Mouse (Mus musculus): Measurements from ENCODE around the gene Cnnm4. TPM values are rescaled to one million over a fixed set of nuclear protein-coding genes. Genes with fewer than 3 reads are reported as not detected.

Gene Cnnm4
- polyA plus RNA-seq, 1 experiment from 2014 or later = 9.5 TPM

DNA sequence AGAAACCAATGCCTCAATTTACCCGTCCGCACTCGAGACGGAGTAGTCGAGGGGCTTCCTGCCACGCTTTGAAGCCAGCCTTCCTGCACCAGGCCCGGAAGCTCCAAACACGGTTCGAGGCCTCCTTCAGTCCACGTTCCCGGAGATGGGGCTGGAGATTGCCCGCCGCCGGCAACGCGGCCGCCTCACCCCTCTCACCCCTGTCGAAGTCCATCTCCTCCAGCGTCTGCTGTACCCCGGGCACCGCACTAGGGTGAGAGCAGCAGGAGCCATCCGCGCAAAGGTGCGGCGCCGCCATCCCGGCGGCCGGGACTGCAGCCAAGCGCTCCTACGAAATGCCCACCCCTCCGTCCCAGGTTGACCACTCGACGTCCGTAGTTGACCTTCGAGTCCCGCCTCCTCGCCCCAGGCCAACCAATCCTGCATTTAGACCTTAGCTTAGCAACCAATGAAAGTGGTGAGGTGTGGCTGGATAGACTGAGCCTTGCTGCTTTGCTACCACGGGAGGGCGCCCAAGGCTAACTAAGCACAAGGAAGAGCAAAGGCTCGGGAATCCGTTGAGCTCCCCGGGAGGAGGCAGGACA lies 75.6 kb downstream of the Cnnm4 start, which contains the start of gene Ankrd39:
Ankrd39 (minus strand) TSS at position 558 of the 584 bp plus-strand sequence.
- under 1% methylated on average over 43 of the region's 43 CpGs for WGBS
- peak within 1 kb of the TSS; percentile 77 for H3K9ac ChIP-seq (replicated peaks; ENCODE audit: low read length)
- peak; percentile 98 for DNase-seq
- peak within 1 kb of the TSS; percentile 57 for H3K4me3 ChIP-seq (replicated peaks; ENCODE audit: low read depth, low read length)
- peaks cover 40% of the 10 kb centered on the region for H3K36me3 ChIP-seq (ENCODE audit: control insufficient read depth, insufficient read depth, low read length)
- H3K27me3 ChIP-seq (ENCODE audit: control insufficient read depth, insufficient read depth, low read length) = no peaks in the 10 kb centered on the region
- peak; percentile 95 for ATAC-seq (ENCODE audit: low FRiP score, low TSS enrichment)
- peak within 1 kb of the TSS; percentile 85 for H3K27ac ChIP-seq (replicated peaks; ENCODE audit: low read depth, low read length)
- peaks cover 17% of the 10 kb centered on the region for H3K4me1 ChIP-seq (ENCODE audit: control insufficient read depth, insufficient read depth, low read length)
- H3K4me2 ChIP-seq (ENCODE audit: low read length) = peak within 1 kb of the TSS; percentile 72
- no peaks in the 10 kb centered on the region for H3K9me3 ChIP-seq (ENCODE audit: control insufficient read depth, low read length)

DNA sequence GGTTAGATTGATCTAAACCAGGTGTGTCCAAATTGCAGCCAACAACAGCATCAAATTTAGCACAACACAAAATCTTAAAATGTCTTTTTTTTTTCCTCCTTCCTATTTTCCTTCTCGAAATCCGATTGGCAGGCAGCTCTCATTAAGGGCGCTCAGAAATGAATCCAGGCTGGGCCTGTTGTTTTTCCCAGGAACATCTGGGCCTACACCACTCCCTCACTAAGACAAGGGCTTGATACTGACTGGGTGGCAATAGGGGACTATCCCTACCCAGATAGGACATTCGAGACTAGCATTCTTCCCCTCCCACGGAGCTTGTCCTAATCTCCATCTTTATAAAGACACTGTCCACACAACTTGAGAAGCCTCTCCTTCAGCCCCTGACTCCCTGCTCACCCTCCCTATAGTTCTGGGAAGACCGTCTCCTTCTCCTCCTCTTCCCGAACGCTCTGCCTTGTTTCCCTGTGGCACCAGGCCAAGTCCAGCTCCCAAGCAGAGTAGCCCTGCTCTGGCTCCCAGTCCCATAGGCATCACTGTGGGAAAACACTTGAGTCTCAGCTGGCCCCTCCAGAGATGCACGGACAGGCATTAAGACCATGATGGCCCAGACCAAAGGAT lies 76.7 kb downstream of the Cnnm4 start:
- H3K4me1 ChIP-seq (ENCODE audit: control insufficient read depth, insufficient read depth, low read length) = peaks cover 17% of the 10 kb centered on the region
- H3K27ac ChIP-seq (replicated peaks; ENCODE audit: low read depth, low read length) = peak overlapping the region; percentile 85
- H3K36me3 ChIP-seq (ENCODE audit: control insufficient read depth, insufficient read depth, low read length) = peaks cover 49% of the 10 kb centered on the region
- DNase-seq = peak; percentile 43
- 0 out of 2 replicates have a peak overlapping the region, but pooled peaks have one; percentile 23 for H3K9ac ChIP-seq (replicated peaks; ENCODE audit: low read length)
- WGBS = 37% methylated on average over 9 of the region's 9 CpGs
- no peaks in the 10 kb centered on the region for H3K27me3 ChIP-seq (ENCODE audit: control insufficient read depth, insufficient read depth, low read length)
- ATAC-seq (ENCODE audit: low FRiP score, low TSS enrichment) = no peak
- H3K4me2 ChIP-seq (ENCODE audit: low read length) = peak overlapping the region; percentile 72
- H3K9me3 ChIP-seq (ENCODE audit: control insufficient read depth, low read length) = no peaks in the 10 kb centered on the region
- H3K4me3 ChIP-seq (replicated peaks; ENCODE audit: low read depth, low read length) = no peak overlapping the region

DNA sequence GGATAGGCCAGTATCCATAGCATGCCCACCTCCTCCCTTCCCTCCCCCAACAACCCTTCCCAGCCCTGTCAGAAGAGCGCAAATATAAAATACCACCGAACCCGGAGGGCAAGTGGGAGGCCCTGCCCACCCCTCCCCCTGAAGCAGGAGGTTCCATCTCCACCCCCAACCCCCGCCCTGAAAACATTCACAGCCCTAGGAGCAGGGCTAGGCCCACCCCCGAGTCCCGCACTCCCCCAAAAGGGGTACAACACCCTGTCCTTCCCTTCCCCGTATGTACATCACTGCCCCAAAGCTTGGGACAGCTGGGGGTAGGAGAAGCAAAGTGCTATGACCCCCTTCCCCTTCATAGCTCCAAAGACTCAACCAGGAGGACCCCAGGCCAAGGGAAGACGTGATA lies 77.4 kb downstream of the Cnnm4 start:
- Histone ChIP-seq H3K27ac (replicated peaks; ENCODE audit: low read depth, low read length) (no peak overlapping the region), H3K9me3 (ENCODE audit: control insufficient read depth, low read length) (no peaks in the 10 kb centered on the region), H3K4me2 (ENCODE audit: low read length) (no peak overlapping the region), H3K4me3 (replicated peaks; ENCODE audit: low read depth, low read length) (no peak overlapping the region), H3K36me3 (ENCODE audit: control insufficient read depth, insufficient read depth, low read length) (peaks cover 56% of the 10 kb centered on the region), H3K27me3 (ENCODE audit: control insufficient read depth, insufficient read depth, low read length) (no peaks in the 10 kb centered on the region), H3K9ac (replicated peaks; ENCODE audit: low read length) (no peak overlapping the region; the same call in 1 of the 2 replicates), H3K4me1 (ENCODE audit: control insufficient read depth, insufficient read depth, low read length) (peaks cover 17% of the 10 kb centered on the region)
- WGBS = 69% methylated on average over 8 of the region's 8 CpGs
- no peak for DNase-seq
- no peak for ATAC-seq (ENCODE audit: low FRiP score, low TSS enrichment)

DNA sequence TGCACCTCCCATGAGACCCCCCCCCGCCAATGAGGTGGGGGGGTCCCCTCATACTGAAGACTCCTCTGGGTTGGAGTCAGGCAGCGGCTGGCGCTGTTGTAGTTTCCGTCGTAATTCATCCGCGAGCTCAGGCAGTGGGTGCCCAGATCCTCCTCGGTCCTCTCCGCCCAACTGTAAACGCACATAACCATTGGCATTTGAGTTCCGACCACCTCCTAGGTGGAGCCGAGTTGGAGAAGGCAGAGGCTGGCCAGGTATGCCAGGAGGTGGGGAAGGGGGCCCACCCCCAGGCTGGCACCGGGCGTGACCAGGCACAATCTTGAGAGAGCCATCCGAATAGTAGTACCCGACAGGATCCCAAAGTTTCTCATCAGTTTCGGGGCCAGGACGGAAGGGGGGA lies 78.1 kb downstream of the Cnnm4 start:
- DNase-seq = no peak
- no peak overlapping the region for H3K4me3 ChIP-seq (replicated peaks; ENCODE audit: low read depth, low read length)
- no peak overlapping the region for H3K9ac ChIP-seq (replicated peaks; ENCODE audit: low read length)
- no peak overlapping the region for H3K4me2 ChIP-seq (ENCODE audit: low read length)
- ATAC-seq (ENCODE audit: low FRiP score, low TSS enrichment) = no peak
- H3K4me1 ChIP-seq (ENCODE audit: control insufficient read depth, insufficient read depth, low read length) = peaks cover 22% of the 10 kb centered on the region
- WGBS = 87% methylated on average over 18 of the region's 18 CpGs
- no peak overlapping the region for H3K27ac ChIP-seq (replicated peaks; ENCODE audit: low read depth, low read length)
- H3K36me3 ChIP-seq (ENCODE audit: control insufficient read depth, insufficient read depth, low read length) = peaks cover 63% of the 10 kb centered on the region
- H3K9me3 ChIP-seq (ENCODE audit: control insufficient read depth, low read length) = no peaks in the 10 kb centered on the region
- no peaks in the 10 kb centered on the region for H3K27me3 ChIP-seq (ENCODE audit: control insufficient read depth, insufficient read depth, low read length)

DNA sequence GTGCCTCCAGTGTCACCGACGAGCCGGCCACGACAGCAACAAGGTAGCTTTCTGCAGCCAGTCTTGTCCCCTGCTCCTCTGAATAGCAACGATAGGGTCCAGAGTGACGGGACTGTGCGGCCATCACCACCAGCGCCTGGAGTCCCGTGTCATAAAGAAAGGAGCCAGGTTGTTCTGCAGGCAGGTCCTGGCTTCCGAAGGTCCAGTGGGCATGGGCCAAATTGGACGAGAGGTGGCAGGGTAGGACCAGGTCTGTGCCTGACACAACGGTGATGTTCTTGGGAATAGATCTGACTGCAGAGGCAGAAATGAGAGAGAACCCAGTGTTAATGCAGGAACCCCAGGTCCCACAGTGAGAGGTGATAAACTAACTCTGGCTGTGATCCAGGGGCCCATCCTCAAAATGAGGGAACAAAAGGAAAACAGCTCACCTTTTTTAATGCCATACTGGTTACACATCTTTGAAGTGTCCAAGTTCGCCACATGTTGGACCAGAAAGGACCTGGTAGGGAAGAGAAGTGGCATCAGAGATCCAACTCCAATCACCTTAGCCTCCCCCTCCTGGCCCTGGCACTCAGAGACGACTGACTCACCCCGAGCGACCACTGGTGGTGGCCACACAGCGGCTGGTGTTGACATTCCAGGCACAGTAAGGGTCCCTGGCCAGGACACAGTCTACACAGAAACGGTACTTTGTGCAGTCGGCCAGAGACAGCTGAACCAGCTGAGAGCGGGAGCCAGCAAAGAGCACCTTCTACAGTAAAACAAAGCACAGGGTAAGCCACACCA lies 78.8 kb downstream of the Cnnm4 start:
- peaks cover 71% of the 10 kb centered on the region for H3K36me3 ChIP-seq (ENCODE audit: control insufficient read depth, insufficient read depth, low read length)
- WGBS = 79% methylated on average over 20 of the region's 20 CpGs
- peaks cover 30% of the 10 kb centered on the region for H3K4me1 ChIP-seq (ENCODE audit: control insufficient read depth, insufficient read depth, low read length)

DNA sequence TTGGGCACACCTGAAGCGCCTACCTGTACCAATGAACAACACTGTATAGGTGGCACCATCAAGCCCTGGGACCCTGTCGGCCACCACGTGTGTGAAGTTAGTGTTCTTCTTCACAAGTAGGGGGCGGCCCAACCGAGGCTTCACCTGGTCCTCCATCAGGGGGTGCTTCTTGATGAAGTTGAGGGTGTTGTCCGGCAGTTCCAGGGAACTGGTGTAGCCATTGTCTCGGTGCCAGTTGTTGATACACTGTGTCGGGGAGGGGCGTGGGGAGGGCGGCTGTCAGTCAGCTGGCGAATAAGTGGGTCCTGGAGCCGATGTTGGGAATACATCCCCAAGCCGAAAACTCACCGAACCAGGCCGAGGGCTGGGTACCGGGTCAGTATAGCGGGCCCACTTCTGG lies 80.5 kb downstream of the Cnnm4 start:
- Histone ChIP-seq H3K27ac (replicated peaks; ENCODE audit: low read depth, low read length) (no peak overlapping the region), H3K9me3 (ENCODE audit: control insufficient read depth, low read length) (no peaks in the 10 kb centered on the region), H3K4me1 (ENCODE audit: control insufficient read depth, insufficient read depth, low read length) (peaks cover 28% of the 10 kb centered on the region), H3K4me3 (replicated peaks; ENCODE audit: low read depth, low read length) (no peak overlapping the region), H3K4me2 (ENCODE audit: low read length) (no peak overlapping the region), H3K27me3 (ENCODE audit: control insufficient read depth, insufficient read depth, low read length) (no peaks in the 10 kb centered on the region), H3K9ac (replicated peaks; ENCODE audit: low read length) (no peak overlapping the region), H3K36me3 (ENCODE audit: control insufficient read depth, insufficient read depth, low read length) (peaks cover 72% of the 10 kb centered on the region)
- WGBS = 89% methylated on average over 17 of the region's 17 CpGs
- no peak for DNase-seq
- ATAC-seq (ENCODE audit: low FRiP score, low TSS enrichment) = no peak

More for the DNA sequence above, 78.8 kb downstream of the Cnnm4 start:
- ATAC-seq (ENCODE audit: low FRiP score, low TSS enrichment) (no peak), DNase-seq (no peak)
- Histone ChIP-seq H3K9me3 (ENCODE audit: control insufficient read depth, low read length) (no peaks in the 10 kb centered on the region), H3K4me2 (ENCODE audit: low read length) (no peak overlapping the region), H3K27ac (replicated peaks; ENCODE audit: low read depth, low read length) (no peak overlapping the region), H3K27me3 (ENCODE audit: control insufficient read depth, insufficient read depth, low read length) (no peaks in the 10 kb centered on the region), H3K9ac (replicated peaks; ENCODE audit: low read length) (no peak overlapping the region), H3K4me3 (replicated peaks; ENCODE audit: low read depth, low read length) (no peak overlapping the region)

DNA sequence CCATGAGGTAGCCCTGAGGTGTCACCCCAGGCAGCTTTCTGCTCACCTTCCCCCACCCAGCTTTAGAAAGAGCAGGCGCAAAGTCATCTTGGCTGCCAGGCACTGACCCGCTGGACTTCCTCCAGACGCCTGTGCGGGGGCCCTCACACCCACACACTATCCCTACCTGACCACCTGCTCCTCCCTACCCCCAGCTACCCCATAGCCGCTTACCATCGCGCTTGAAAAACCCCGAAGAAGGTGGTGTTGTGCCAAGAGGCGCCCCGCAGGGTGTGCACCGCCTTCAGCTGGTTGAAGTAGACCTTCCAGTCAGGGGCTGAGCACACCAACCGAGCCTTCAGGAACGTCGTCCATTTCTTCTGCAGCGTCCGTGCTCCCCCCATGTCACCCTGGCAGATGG lies 81.1 kb downstream of the Cnnm4 start:
- H3K4me2 ChIP-seq (ENCODE audit: low read length) = no peak overlapping the region
- WGBS = 88% methylated on average over 16 of the region's 16 CpGs
- DNase-seq (no peak), ATAC-seq (ENCODE audit: low FRiP score, low TSS enrichment) (no peak)
- H3K4me3 ChIP-seq (replicated peaks; ENCODE audit: low read depth, low read length) = no peak overlapping the region
- H3K36me3 ChIP-seq (ENCODE audit: control insufficient read depth, insufficient read depth, low read length) = peaks cover 72% of the 10 kb centered on the region
- H3K4me1 ChIP-seq (ENCODE audit: control insufficient read depth, insufficient read depth, low read length) = peaks cover 26% of the 10 kb centered on the region
- H3K9me3 ChIP-seq (ENCODE audit: control insufficient read depth, low read length) = no peaks in the 10 kb centered on the region
- no peak overlapping the region for H3K27ac ChIP-seq (replicated peaks; ENCODE audit: low read depth, low read length)
- H3K9ac ChIP-seq (replicated peaks; ENCODE audit: low read length) = no peak overlapping the region
- H3K27me3 ChIP-seq (ENCODE audit: control insufficient read depth, insufficient read depth, low read length) = no peaks in the 10 kb centered on the region

DNA sequence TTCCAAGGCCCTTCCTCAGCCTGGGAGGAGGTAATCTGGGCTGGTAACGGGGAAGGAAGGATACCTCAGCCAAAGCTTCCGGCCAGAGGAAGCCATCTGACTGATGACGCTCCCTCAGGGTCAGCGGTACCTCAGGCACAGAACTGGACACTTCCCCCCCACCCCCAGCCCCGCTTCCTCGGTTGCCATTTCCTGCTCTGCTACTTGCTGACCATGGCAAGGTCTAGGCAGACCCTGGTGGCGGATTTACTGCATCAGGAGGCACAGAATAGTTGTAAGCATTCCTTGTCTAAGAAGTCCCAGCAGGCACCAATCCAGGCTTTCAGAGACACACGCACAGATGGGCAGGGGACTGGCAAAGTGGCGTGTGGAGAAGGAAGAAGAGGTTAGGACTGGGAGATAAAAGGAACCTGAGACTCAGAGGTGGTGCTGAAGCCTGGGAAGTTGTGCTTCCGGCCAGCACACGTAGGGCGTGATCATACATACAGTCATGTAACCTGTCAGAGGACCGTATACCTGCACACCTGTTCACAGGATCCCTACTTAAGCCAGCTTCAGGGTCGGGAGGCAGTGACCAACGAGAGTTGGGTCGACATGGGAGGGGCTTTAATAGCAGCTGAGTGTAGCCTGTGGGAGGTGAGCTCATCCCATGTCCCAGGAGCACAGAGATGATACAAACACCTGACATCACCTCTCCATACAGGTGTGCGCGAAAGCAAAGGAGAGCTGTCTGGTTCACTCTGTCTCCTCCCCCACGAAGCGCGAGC lies 83.4 kb downstream of the Cnnm4 start:
- Histone ChIP-seq H3K4me2 (ENCODE audit: low read length) (peak overlapping the region; percentile 100), H3K4me1 (ENCODE audit: control insufficient read depth, insufficient read depth, low read length) (peaks cover 28% of the 10 kb centered on the region), H3K4me3 (replicated peaks; ENCODE audit: low read depth, low read length) (peak overlapping the region; percentile 99), H3K27ac (replicated peaks; ENCODE audit: low read depth, low read length) (peak overlapping the region; percentile 98), H3K36me3 (ENCODE audit: control insufficient read depth, insufficient read depth, low read length) (peaks cover 56% of the 10 kb centered on the region), H3K9me3 (ENCODE audit: control insufficient read depth, low read length) (no peaks in the 10 kb centered on the region), H3K27me3 (ENCODE audit: control insufficient read depth, insufficient read depth, low read length) (no peaks in the 10 kb centered on the region), H3K9ac (replicated peaks; ENCODE audit: low read length) (peak overlapping the region; percentile 99)
- WGBS = 74% methylated on average over 21 of the region's 21 CpGs
- ATAC-seq (ENCODE audit: low FRiP score, low TSS enrichment) (no peak), DNase-seq (no peak)
